Mouse (Mus musculus) forebrain, embryonic 10.5 days (tissue): ENCODE measurements at regions not wholly inside any gene's neighbourhood (a gene's known extent, or its start where the extent isn't known, plus 50 kb on each side); places are given as distances from the start of the nearest gene placed in this dataset.

Experiments
- DNase-seq: peaks from one replicate; pipeline ENCODE4 v3.0.0-alpha.2; 2017; ENCODE audit warnings: low spot score; ENCODE audit errors: extremely low spot score
- H3K27ac ChIP-seq: fragments of 300-500 bp; sonication (generic); 2 replicates; pipeline ENCODE4 v1.5.1; 2016; ENCODE audit warnings: mild to moderate bottlenecking
- H3K27me3 ChIP-seq: fragments of 300-500 bp; sonication (generic); 2 replicates; pipeline ENCODE4 v1.6.1; 2016; ENCODE audit warnings: mild to moderate bottlenecking; ENCODE audit not compliant: poor library complexity, severe bottlenecking
- H3K36me3 ChIP-seq: fragments of 300-500 bp; sonication (generic); replicated peaks from 2 replicates; pipeline ENCODE4 v1.6.1; 2016; ENCODE audit warnings: mild to moderate bottlenecking, moderate library complexity
- H3K4me1 ChIP-seq: fragments of 300-500 bp; sonication (generic); 2 replicates; pipeline ENCODE4 v1.6.1; 2016
- H3K4me3 ChIP-seq: fragments of 300-500 bp; sonication (generic); 2 replicates; pipeline ENCODE4 v1.5.1; 2016; ENCODE audit warnings: mild to moderate bottlenecking, moderate library complexity
- H3K9me3 ChIP-seq: fragments of 300-500 bp; sonication (generic); 2 replicates; pipeline ENCODE4 v1.6.1; 2016; ENCODE audit warnings: mild to moderate bottlenecking, moderate library complexity
- WGBS: fragments of 180-500 bp; shearing (Covaris S2); methylation state at CpG from one replicate; pipeline ENCODE4 v1.1.7; 2016; 5-methylcytosine and 5-hydroxymethylcytosine counted together

GRCm38 (mm10) chr12:12840661-12841384, 100.9 kb downstream of the Mycn start:
- peak overlapping the region; percentile 33 for H3K4me3 ChIP-seq
- H3K27me3 ChIP-seq = no peaks in the 10 kb centered on the region
- no peaks in the 10 kb centered on the region for H3K36me3 ChIP-seq
- peaks cover 32% of the 10 kb centered on the region for H3K4me1 ChIP-seq
- peak; percentile 30 for DNase-seq
- 35% methylated on average over 17 of the region's 17 CpGs for WGBS
- peak overlapping the region; percentile 81 for H3K27ac ChIP-seq
- no peaks in the 10 kb centered on the region for H3K9me3 ChIP-seq

GRCm38 (mm10) chr12:12837775-12838174, 103.9 kb downstream of the Mycn start:
- no peaks in the 10 kb centered on the region for H3K27me3 ChIP-seq
- no peak overlapping the region for H3K27ac ChIP-seq
- H3K4me1 ChIP-seq = peaks cover 28% of the 10 kb centered on the region
- peaks cover 5% of the 10 kb centered on the region for H3K9me3 ChIP-seq
- no peaks in the 10 kb centered on the region for H3K36me3 ChIP-seq
- DNase-seq = no peak
- 100% methylated on average over 1 of the region's 1 CpGs for WGBS
- H3K4me3 ChIP-seq = no peak overlapping the region

- peaks cover 27% of the 10 kb centered on the region for H3K4me1 ChIP-seq
- H3K36me3 ChIP-seq = no peaks in the 10 kb centered on the region
- H3K27me3 ChIP-seq = no peaks in the 10 kb centered on the region
- H3K9me3 ChIP-seq = peaks cover 6% of the 10 kb centered on the region
- peak overlapping the region; percentile 56; the same call in 1 of the 2 replicates for H3K27ac ChIP-seq
- 52% methylated on average over 13 of the region's 13 CpGs for WGBS
- H3K4me3 ChIP-seq = no peak overlapping the region
- DNase-seq = no peak
These were observed 113.7 kb downstream of the Mycn start for GRCm38 (mm10) chr12:12827821-12828641.

- H3K27me3 ChIP-seq = no peaks in the 10 kb centered on the region
- H3K4me3 ChIP-seq = no peak overlapping the region
- no peak for DNase-seq
- peaks cover 27% of the 10 kb centered on the region for H3K4me1 ChIP-seq
- 61% methylated on average over 9 of the region's 9 CpGs for WGBS
- H3K36me3 ChIP-seq = no peaks in the 10 kb centered on the region
- H3K9me3 ChIP-seq = no peaks in the 10 kb centered on the region
- H3K27ac ChIP-seq = peak overlapping the region; percentile 56; the same call in 1 of the 2 replicates
These were observed 114.3 kb downstream of the Mycn start for GRCm38 (mm10) chr12:12827379-12827778.

GRCm38 (mm10) chr12:12826431-12826830, 115.3 kb downstream of the Mycn start:
- H3K36me3 ChIP-seq = no peaks in the 10 kb centered on the region
- H3K27ac ChIP-seq = no peak overlapping the region
- H3K27me3 ChIP-seq = peaks cover 9% of the 10 kb centered on the region; the same call in 1 of the 2 replicates
- H3K4me3 ChIP-seq = no peak overlapping the region
- DNase-seq = no peak
- whole genome bisulfite sequencing = 65% methylated on average over 3 of the region's 3 CpGs
- H3K4me1 ChIP-seq = peaks cover 32% of the 10 kb centered on the region
- no peaks in the 10 kb centered on the region for H3K9me3 ChIP-seq

GRCm38 (mm10) chr12:12825842-12826241, 115.9 kb downstream of the Mycn start:
- peaks cover 14% of the 10 kb centered on the region; the same call in 1 of the 2 replicates for H3K27me3 ChIP-seq
- H3K4me3 ChIP-seq = no peak overlapping the region
- DNase-seq = no peak
- 93% methylated on average over 5 of the region's 5 CpGs for WGBS
- H3K9me3 ChIP-seq = no peaks in the 10 kb centered on the region
- no peaks in the 10 kb centered on the region for H3K36me3 ChIP-seq
- no peak overlapping the region for H3K27ac ChIP-seq
- H3K4me1 ChIP-seq = peaks cover 35% of the 10 kb centered on the region

- H3K27me3 ChIP-seq = peaks cover 14% of the 10 kb centered on the region; the same call in 1 of the 2 replicates
- DNase-seq = no peak
- H3K9me3 ChIP-seq = no peaks in the 10 kb centered on the region
- H3K4me3 ChIP-seq = no peak overlapping the region
- 72% methylated on average over 7 of the region's 7 CpGs for whole genome bisulfite sequencing
- peaks cover 12% of the 10 kb centered on the region; the same call in 1 of the 2 replicates for H3K4me1 ChIP-seq
- H3K36me3 ChIP-seq = no peaks in the 10 kb centered on the region
- peak overlapping the region; percentile 6; the same call in 1 of the 2 replicates for H3K27ac ChIP-seq
These were observed 120.2 kb downstream of the Mycn start for GRCm38 (mm10) chr12:12821473-12821872.

- H3K9me3 ChIP-seq = no peaks in the 10 kb centered on the region
- peak overlapping the region; percentile 6; the same call in 1 of the 2 replicates for H3K27ac ChIP-seq
- DNase-seq = no peak
- peaks cover 8% of the 10 kb centered on the region; the same call in 1 of the 2 replicates for H3K4me1 ChIP-seq
- no peaks in the 10 kb centered on the region for H3K36me3 ChIP-seq
- H3K27me3 ChIP-seq = peaks cover 14% of the 10 kb centered on the region; the same call in 1 of the 2 replicates
- H3K4me3 ChIP-seq = no peak overlapping the region
- 95% methylated on average over 2 of the region's 2 CpGs for WGBS
These were observed 120.9 kb downstream of the Mycn start for GRCm38 (mm10) chr12:12820668-12821351.

GRCm38 (mm10) chr12:12819746-12820145, 122.0 kb downstream of the Mycn start:
- DNase-seq = no peak
- no peak overlapping the region for H3K27ac ChIP-seq
- peaks cover 10% of the 10 kb centered on the region for H3K4me1 ChIP-seq
- 78% methylated on average over 5 of the region's 5 CpGs for WGBS
- peaks cover 14% of the 10 kb centered on the region; the same call in 1 of the 2 replicates for H3K27me3 ChIP-seq
- H3K4me3 ChIP-seq = no peak overlapping the region
- H3K36me3 ChIP-seq = no peaks in the 10 kb centered on the region
- no peaks in the 10 kb centered on the region for H3K9me3 ChIP-seq

- H3K4me3 ChIP-seq = no peak overlapping the region
- no peaks in the 10 kb centered on the region for H3K9me3 ChIP-seq
- H3K27me3 ChIP-seq = no peaks in the 10 kb centered on the region
- H3K4me1 ChIP-seq = peaks cover 50% of the 10 kb centered on the region
- no peaks in the 10 kb centered on the region for H3K36me3 ChIP-seq
- 46% methylated on average over 5 of the region's 5 CpGs for WGBS
- DNase-seq = no peak
- no peak overlapping the region for H3K27ac ChIP-seq
These were observed 127.0 kb downstream of the Mycn start for GRCm38 (mm10) chr12:12814693-12815092.

- peak overlapping the region; percentile 76 for H3K27ac ChIP-seq
- peak; percentile 54 for DNase-seq
These were observed 128.8 kb downstream of the Mycn start for GRCm38 (mm10) chr12:12812873-12813272.

GRCm38 (mm10) chr12:12810943-12811342, 130.8 kb downstream of the Mycn start:
- H3K27ac ChIP-seq = peak overlapping the region; percentile 86
- peaks cover 56% of the 10 kb centered on the region for H3K4me1 ChIP-seq
- peak overlapping the region; percentile 37 for H3K4me3 ChIP-seq
- no peaks in the 10 kb centered on the region for H3K9me3 ChIP-seq
- DNase-seq = no peak
- no peaks in the 10 kb centered on the region for H3K36me3 ChIP-seq
- WGBS = 7% methylated on average over 7 of the region's 7 CpGs
- peaks cover 13% of the 10 kb centered on the region for H3K27me3 ChIP-seq

More at GRCm38 (mm10) chr12:12812873-12813272, 128.8 kb downstream of the Mycn start:
- peaks cover 56% of the 10 kb centered on the region for H3K4me1 ChIP-seq
- H3K9me3 ChIP-seq = no peaks in the 10 kb centered on the region
- 51% methylated on average over 6 of the region's 6 CpGs for WGBS
- H3K4me3 ChIP-seq = no peak overlapping the region
- H3K27me3 ChIP-seq = no peaks in the 10 kb centered on the region; the same call in 1 of the 2 replicates
- H3K36me3 ChIP-seq = no peaks in the 10 kb centered on the region
